Comparison of ENCODE assay signal across 30 mouse cellular contexts in genomic region chr7:16009636-16010035, GRCm38 (mm10). TPM values are rescaled to one million over a fixed set of nuclear protein-coding genes. Genes with fewer than 3 reads are reported as not detected.
"Had no signal": no experiment of that assay in that cellular context is flagged by ENCODE, and none has a peak within 500 bp of the region (broad histone marks: within the 10 kb centered on the region; RNA-seq: fewer than 3 reads in every experiment).

No protein-coding gene starts in this region.

- H3K36me3 ChIP-seq: heart, embryonic 15.5 days had no signal

- H3K4me3 ChIP-seq: heart, adult 2 months; heart, embryonic 13.5 days; heart, embryonic 15.5 days; hindbrain, embryonic 12.5 days; intestine, embryonic 15.5 days; kidney, embryonic 15.5 days; limb, embryonic 13.5 days; limb, embryonic 15.5 days; liver, embryonic 12.5 days had no signal

- H3K27me3 ChIP-seq: heart, embryonic 13.5 days; heart, embryonic 15.5 days; hindbrain, embryonic 12.5 days; intestine, embryonic 15.5 days; kidney, embryonic 15.5 days; limb, embryonic 13.5 days; limb, embryonic 15.5 days; liver, embryonic 12.5 days had no signal

- H3K9ac ChIP-seq: heart, embryonic 13.5 days; heart, embryonic 15.5 days; hindbrain, embryonic 12.5 days; hindbrain, embryonic 14.5 days; intestine, embryonic 15.5 days; kidney, embryonic 15.5 days; limb, embryonic 13.5 days; limb, embryonic 15.5 days; liver, embryonic 12.5 days had no signal

- H3K4me2 ChIP-seq: heart, embryonic 11.5 days; heart, embryonic 13.5 days; heart, embryonic 15.5 days; hindbrain, embryonic 12.5 days; hindbrain, embryonic 14.5 days; intestine, embryonic 15.5 days; kidney, embryonic 15.5 days; limb, embryonic 13.5 days; limb, embryonic 15.5 days; liver, embryonic 12.5 days had no signal

- H3K9me3 ChIP-seq: heart, embryonic 13.5 days; heart, embryonic 15.5 days; hindbrain, embryonic 12.5 days; intestine, embryonic 15.5 days; kidney, embryonic 15.5 days; limb, embryonic 13.5 days; limb, embryonic 15.5 days; liver, embryonic 12.5 days had no signal

- ATAC-seq: hindbrain, embryonic 16.5 days; inflammation-experienced regulatory T-cells, adult 6 months; intestine, embryonic 15.5 days; intestine, postnatal 0 days; liver, embryonic 12.5 days had no signal

- H3K27ac ChIP-seq: heart, adult 2 months; heart, embryonic 13.5 days; heart, embryonic 15.5 days; hindbrain, embryonic 12.5 days; hindbrain, embryonic 14.5 days; intestine, embryonic 15.5 days; kidney, embryonic 15.5 days; kidney, postnatal 0 days; limb, embryonic 13.5 days; limb, embryonic 15.5 days; liver, embryonic 12.5 days had no signal

- DNase-seq: gastrocnemius, postnatal 10 days; gastrocnemius, postnatal 25 days; heart, adult 11 months; heart, adult 2 months; heart, postnatal 14 days; heart, postnatal 36 days; kidney, adult 18-20 months; kidney, adult 9 months; kidney, postnatal 14 days; kidney, postnatal 36 days; layer of hippocampus, adult 9-11 months; layer of hippocampus, postnatal 36 days; left cerebral cortex, postnatal 4 days had no signal

RNA-seq across cellular contexts. Expression of gene Zfp541, which starts 52.0 kb away (rescaled TPM):
- polyA plus RNA-seq: heart, embryonic 11.5 days; heart, embryonic 15.5 days; heart, postnatal 0 days; intestine, postnatal 0 days; kidney, embryonic 15.5 days; large intestine, adult 2 months; limb, embryonic 11.5 days; limb, embryonic 15.5 days; liver, embryonic 12.5 days had no signal
